Mouse (Mus musculus) liver, embryonic 14.5 days (tissue): ENCODE measurements around the gene Ccl28.

Source experiments
- CTCF ChIP-seq: IDR thresholded peaks from 2 replicates; pipeline ENCODE4 v1.5.1; 2016; ENCODE audit warnings: antibody characterized with exemption, low read depth, control low read depth
- EP300 ChIP-seq: IDR thresholded peaks from 2 replicates; pipeline ENCODE4 v1.6.1; 2016; ENCODE audit warnings: antibody characterized with exemption, low read depth

DNA sequence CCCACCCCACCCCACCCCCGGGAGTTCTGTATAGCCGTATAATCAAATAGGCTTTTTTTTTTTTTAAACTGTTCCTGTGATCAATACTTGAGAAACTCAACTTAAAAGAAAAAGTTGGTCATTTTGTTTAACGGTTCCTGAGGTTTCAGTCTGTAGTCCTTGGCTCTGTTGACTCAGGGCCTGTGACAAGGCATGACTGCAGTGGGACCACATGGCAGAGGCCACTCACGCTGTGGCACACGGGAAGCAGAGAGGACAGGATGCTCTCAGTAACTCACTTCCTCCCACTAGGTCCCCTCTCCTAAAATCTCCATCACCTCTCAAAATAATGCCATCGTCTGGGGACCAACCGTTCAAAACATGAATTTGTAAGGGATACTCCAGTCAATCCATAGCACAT is 17.5 kb downstream of the Ccl28 start:
- TF ChIP-seq CTCF (no peak), EP300 (no peak)
